Mouse (Mus musculus): ENCODE measurements around the gene Ank3. TPM values are rescaled to one million over a fixed set of nuclear protein-coding genes. Genes with fewer than 3 reads are reported as not detected.

Ank3 gene
- polyA plus RNA-seq, 1 experiment from 2014 or later: 22.5 TPM

- H3K27me3 ChIP-seq (replicated peaks; ENCODE audit: control insufficient read depth, insufficient read depth, low read length): no peaks in the 10 kb centered on the region
- no peak overlapping the region for H3K27ac ChIP-seq (replicated peaks; ENCODE audit: low read depth, low read length)
- no peak overlapping the region for H3K4me2 ChIP-seq (ENCODE audit: low read depth, low read length)
- no peaks in the 10 kb centered on the region for H3K36me3 ChIP-seq (ENCODE audit: control insufficient read depth, insufficient read depth, low read length)
- H3K4me3 ChIP-seq (ENCODE audit: low read depth, low read length): no peak overlapping the region
- no peak for ATAC-seq (ENCODE audit: low read depth)
- WGBS: 91% methylated on average over 3 of the region's 3 CpGs
- H3K4me1 ChIP-seq (ENCODE audit: control insufficient read depth, insufficient read depth, low read length): no peaks in the 10 kb centered on the region
- no peaks in the 10 kb centered on the region for H3K9me3 ChIP-seq (ENCODE audit: control insufficient read depth, low read length)
- H3K9ac ChIP-seq (ENCODE audit: low read depth, low read length): no peak overlapping the region
- DNase-seq (ENCODE audit: low spot score): no peak
Measured at GRCm38 (mm10) chr10:69542439-69542838, 143.9 kb downstream of the Ank3 start.

DNA sequence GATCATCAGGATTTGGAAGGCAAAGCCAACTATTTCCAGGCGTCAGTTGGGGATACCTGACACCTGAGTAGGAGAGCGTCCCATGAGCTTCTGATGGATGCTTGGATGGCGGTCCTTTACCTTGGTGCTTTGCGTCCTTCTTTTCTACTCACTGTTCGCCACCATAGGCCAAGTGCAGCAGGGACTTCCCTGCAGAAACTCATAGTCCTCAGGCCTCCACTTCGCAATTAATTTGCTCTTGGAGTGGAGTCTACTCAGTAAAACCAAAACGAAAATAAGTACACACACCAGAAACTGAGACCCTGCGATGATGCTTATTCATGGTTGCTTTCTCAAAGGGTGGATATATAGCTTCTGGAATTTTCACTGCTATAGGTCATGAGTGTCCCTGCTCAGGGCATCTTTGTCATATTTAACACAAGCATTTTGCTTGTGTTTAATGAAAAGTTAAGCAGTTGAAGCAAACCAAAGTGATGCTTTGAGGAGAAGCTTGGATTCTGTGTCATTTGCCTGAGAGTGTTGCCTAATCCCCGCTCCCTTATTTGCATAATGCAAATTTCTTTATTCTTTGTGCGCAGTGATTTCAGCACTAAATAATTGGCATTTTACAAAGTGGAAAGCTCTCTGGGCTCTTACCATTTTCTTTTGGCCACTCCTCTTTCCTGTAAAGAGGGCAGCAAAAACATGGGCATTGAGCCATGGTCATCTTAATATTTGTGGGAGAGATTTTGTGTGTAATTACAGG, 145.5 kb downstream of the Ank3 start:
- Histone ChIP-seq H3K4me3 (ENCODE audit: low read depth, low read length) (no peak overlapping the region), H3K9me3 (ENCODE audit: control insufficient read depth, low read length) (no peaks in the 10 kb centered on the region), H3K4me1 (ENCODE audit: control insufficient read depth, insufficient read depth, low read length) (no peaks in the 10 kb centered on the region), H3K9ac (ENCODE audit: low read depth, low read length) (no peak overlapping the region), H3K4me2 (ENCODE audit: low read depth, low read length) (no peak overlapping the region), H3K27me3 (replicated peaks; ENCODE audit: control insufficient read depth, insufficient read depth, low read length) (no peaks in the 10 kb centered on the region), H3K36me3 (ENCODE audit: control insufficient read depth, insufficient read depth, low read length) (no peaks in the 10 kb centered on the region), H3K27ac (replicated peaks; ENCODE audit: low read depth, low read length) (no peak overlapping the region)
- 93% methylated on average over 10 of the region's 10 CpGs for WGBS
- DNase-seq (ENCODE audit: low spot score) (no peak), ATAC-seq (ENCODE audit: low read depth) (no peak)

- Histone ChIP-seq H3K9me3 (ENCODE audit: control insufficient read depth, low read length) (no peaks in the 10 kb centered on the region), H3K4me2 (ENCODE audit: low read depth, low read length) (no peak overlapping the region), H3K27me3 (replicated peaks; ENCODE audit: control insufficient read depth, insufficient read depth, low read length) (no peaks in the 10 kb centered on the region), H3K4me3 (ENCODE audit: low read depth, low read length) (no peak overlapping the region), H3K4me1 (ENCODE audit: control insufficient read depth, insufficient read depth, low read length) (no peaks in the 10 kb centered on the region), H3K27ac (replicated peaks; ENCODE audit: low read depth, low read length) (no peak overlapping the region), H3K36me3 (ENCODE audit: control insufficient read depth, insufficient read depth, low read length) (no peaks in the 10 kb centered on the region), H3K9ac (ENCODE audit: low read depth, low read length) (no peak overlapping the region)
- no peak for DNase-seq (ENCODE audit: low spot score)
- 91% methylated on average over 7 of the region's 7 CpGs for WGBS
- no peak for ATAC-seq (ENCODE audit: low read depth)
Measured at GRCm38 (mm10) chr10:69544653-69545052, 146.1 kb downstream of the Ank3 start.

DNA sequence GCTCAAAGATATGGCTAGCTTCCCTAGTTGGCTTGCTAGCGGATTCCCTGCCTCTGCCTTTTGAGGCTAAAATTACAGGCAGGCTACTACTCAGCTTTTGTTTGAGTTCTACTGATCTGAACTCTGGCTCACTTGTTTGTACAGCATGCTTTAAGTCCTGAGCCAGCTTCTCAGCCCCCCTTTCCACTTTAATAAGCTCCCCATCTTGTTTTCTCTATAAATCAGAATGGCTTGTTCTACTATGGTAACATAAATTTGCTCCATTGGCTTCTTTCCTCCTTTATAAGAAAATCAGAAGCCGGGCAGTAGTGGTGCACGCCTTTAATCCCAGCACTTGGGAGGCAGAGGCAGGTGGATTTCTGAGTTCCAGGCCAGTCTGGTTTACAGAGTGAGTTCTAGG, 147.4 kb downstream of the Ank3 start:
- no peak overlapping the region for H3K27ac ChIP-seq (replicated peaks; ENCODE audit: low read depth, low read length)
- no peaks in the 10 kb centered on the region for H3K4me1 ChIP-seq (ENCODE audit: control insufficient read depth, insufficient read depth, low read length)
- no peak overlapping the region for H3K4me3 ChIP-seq (ENCODE audit: low read depth, low read length)
- H3K27me3 ChIP-seq (replicated peaks; ENCODE audit: control insufficient read depth, insufficient read depth, low read length): no peaks in the 10 kb centered on the region
- 75% methylated on average over 3 of the region's 3 CpGs for WGBS
- no peaks in the 10 kb centered on the region for H3K36me3 ChIP-seq (ENCODE audit: control insufficient read depth, insufficient read depth, low read length)
- no peak overlapping the region for H3K9ac ChIP-seq (ENCODE audit: low read depth, low read length)
- no peak overlapping the region for H3K4me2 ChIP-seq (ENCODE audit: low read depth, low read length)
- ATAC-seq (ENCODE audit: low read depth) (no peak), DNase-seq (ENCODE audit: low spot score) (no peak)
- H3K9me3 ChIP-seq (ENCODE audit: control insufficient read depth, low read length): no peaks in the 10 kb centered on the region

- H3K4me2 ChIP-seq (ENCODE audit: low read depth, low read length): no peak overlapping the region
Measured at GRCm38 (mm10) chr10:69546643-69547042, 148.1 kb downstream of the Ank3 start.

GRCm38 (mm10) chr10:69548771-69549170, 150.2 kb downstream of the Ank3 start:
- H3K4me3 ChIP-seq (ENCODE audit: low read depth, low read length): no peak overlapping the region
- 92% methylated on average over 3 of the region's 3 CpGs for WGBS
- H3K4me1 ChIP-seq (ENCODE audit: control insufficient read depth, insufficient read depth, low read length): no peaks in the 10 kb centered on the region
- H3K27ac ChIP-seq (replicated peaks; ENCODE audit: low read depth, low read length): no peak overlapping the region
- ATAC-seq (ENCODE audit: low read depth): no peak
- H3K27me3 ChIP-seq (replicated peaks; ENCODE audit: control insufficient read depth, insufficient read depth, low read length): no peaks in the 10 kb centered on the region
- no peak overlapping the region for H3K9ac ChIP-seq (ENCODE audit: low read depth, low read length)
- DNase-seq (ENCODE audit: low spot score): no peak
- H3K4me2 ChIP-seq (ENCODE audit: low read depth, low read length): no peak overlapping the region
- H3K36me3 ChIP-seq (ENCODE audit: control insufficient read depth, insufficient read depth, low read length): no peaks in the 10 kb centered on the region
- H3K9me3 ChIP-seq (ENCODE audit: control insufficient read depth, low read length): no peaks in the 10 kb centered on the region

More at GRCm38 (mm10) chr10:69546643-69547042, 148.1 kb downstream of the Ank3 start:
- 52% methylated on average over 6 of the region's 6 CpGs for WGBS
- DNase-seq (ENCODE audit: low spot score) (peak; percentile 22), ATAC-seq (ENCODE audit: low read depth) (peak; percentile 57; the same call in 1 of the 2 replicates)
- H3K4me1 ChIP-seq (ENCODE audit: control insufficient read depth, insufficient read depth, low read length): no peaks in the 10 kb centered on the region
- H3K4me3 ChIP-seq (ENCODE audit: low read depth, low read length): no peak overlapping the region
- H3K36me3 ChIP-seq (ENCODE audit: control insufficient read depth, insufficient read depth, low read length): no peaks in the 10 kb centered on the region
- H3K27ac ChIP-seq (replicated peaks; ENCODE audit: low read depth, low read length): no peak overlapping the region
- H3K9me3 ChIP-seq (ENCODE audit: control insufficient read depth, low read length): no peaks in the 10 kb centered on the region
- no peaks in the 10 kb centered on the region for H3K27me3 ChIP-seq (replicated peaks; ENCODE audit: control insufficient read depth, insufficient read depth, low read length)
- H3K9ac ChIP-seq (ENCODE audit: low read depth, low read length): no peak overlapping the region

GRCm38 (mm10) chr10:69549221-69549620, 150.6 kb downstream of the Ank3 start:
- no peak overlapping the region for H3K27ac ChIP-seq (replicated peaks; ENCODE audit: low read depth, low read length)
- H3K4me3 ChIP-seq (ENCODE audit: low read depth, low read length): no peak overlapping the region
- H3K36me3 ChIP-seq (ENCODE audit: control insufficient read depth, insufficient read depth, low read length): no peaks in the 10 kb centered on the region
- DNase-seq (ENCODE audit: low spot score) (no peak), ATAC-seq (ENCODE audit: low read depth) (no peak)
- WGBS: 93% methylated on average over 4 of the region's 4 CpGs
- no peak overlapping the region for H3K4me2 ChIP-seq (ENCODE audit: low read depth, low read length)
- no peaks in the 10 kb centered on the region for H3K27me3 ChIP-seq (replicated peaks; ENCODE audit: control insufficient read depth, insufficient read depth, low read length)
- no peaks in the 10 kb centered on the region for H3K9me3 ChIP-seq (ENCODE audit: control insufficient read depth, low read length)
- no peak overlapping the region for H3K9ac ChIP-seq (ENCODE audit: low read depth, low read length)
- no peaks in the 10 kb centered on the region for H3K4me1 ChIP-seq (ENCODE audit: control insufficient read depth, insufficient read depth, low read length)

DNA sequence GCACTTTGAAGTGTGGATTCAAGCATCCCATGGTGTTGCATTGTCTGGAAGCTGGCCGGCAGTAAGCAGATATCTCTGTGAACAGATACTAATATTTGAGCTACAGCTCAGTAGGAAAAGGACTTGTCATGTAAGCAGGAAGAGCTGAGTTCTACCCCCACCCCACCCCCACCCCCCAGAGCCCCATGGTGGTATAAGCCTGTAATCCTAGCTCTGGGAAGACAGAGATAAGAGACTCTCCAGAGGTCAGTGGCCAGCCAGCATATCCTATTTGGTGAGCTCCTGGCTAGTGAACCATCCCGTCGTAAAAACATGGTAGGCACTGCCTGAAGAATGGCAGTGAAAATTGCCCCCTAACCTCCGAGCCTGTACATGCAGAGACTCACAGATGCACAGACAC, 152.3 kb downstream of the Ank3 start:
- H3K9ac ChIP-seq (ENCODE audit: low read depth, low read length): no peak overlapping the region
- no peaks in the 10 kb centered on the region for H3K4me1 ChIP-seq (ENCODE audit: control insufficient read depth, insufficient read depth, low read length)
- H3K4me2 ChIP-seq (ENCODE audit: low read depth, low read length): no peak overlapping the region
- no peaks in the 10 kb centered on the region for H3K9me3 ChIP-seq (ENCODE audit: control insufficient read depth, low read length)
- ATAC-seq (ENCODE audit: low read depth) (no peak), DNase-seq (ENCODE audit: low spot score) (no peak)
- no peak overlapping the region for H3K27ac ChIP-seq (replicated peaks; ENCODE audit: low read depth, low read length)
- H3K27me3 ChIP-seq (replicated peaks; ENCODE audit: control insufficient read depth, insufficient read depth, low read length): no peaks in the 10 kb centered on the region
- 66% methylated on average over 4 of the region's 4 CpGs for WGBS
- no peaks in the 10 kb centered on the region for H3K36me3 ChIP-seq (ENCODE audit: control insufficient read depth, insufficient read depth, low read length)
- no peak overlapping the region for H3K4me3 ChIP-seq (ENCODE audit: low read depth, low read length)

DNA sequence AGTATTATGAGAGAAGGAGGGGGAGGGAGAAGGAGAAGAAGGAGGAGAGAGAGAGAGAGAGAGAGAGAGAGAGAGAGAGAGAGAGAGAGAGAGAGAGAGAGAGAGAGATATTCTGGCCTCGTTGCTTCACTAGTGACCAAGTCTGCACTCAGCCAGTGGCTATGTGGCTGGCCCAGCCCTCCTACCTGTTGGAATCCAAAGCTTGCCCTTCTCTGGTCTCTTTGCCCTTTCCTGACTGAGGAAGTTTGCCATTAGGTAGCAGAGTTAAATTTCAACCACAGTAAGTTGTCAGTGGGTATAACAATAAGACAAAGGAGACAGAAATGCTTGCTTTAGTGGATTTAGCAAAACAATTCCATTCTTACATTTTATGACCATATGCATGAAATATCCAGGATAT, 154.5 kb downstream of the Ank3 start:
- DNase-seq (ENCODE audit: low spot score): no peak
- Histone ChIP-seq H3K27ac (replicated peaks; ENCODE audit: low read depth, low read length) (no peak overlapping the region), H3K4me1 (ENCODE audit: control insufficient read depth, insufficient read depth, low read length) (no peaks in the 10 kb centered on the region), H3K9ac (ENCODE audit: low read depth, low read length) (no peak overlapping the region), H3K4me3 (ENCODE audit: low read depth, low read length) (no peak overlapping the region), H3K4me2 (ENCODE audit: low read depth, low read length) (no peak overlapping the region), H3K9me3 (ENCODE audit: control insufficient read depth, low read length) (no peaks in the 10 kb centered on the region), H3K27me3 (replicated peaks; ENCODE audit: control insufficient read depth, insufficient read depth, low read length) (no peaks in the 10 kb centered on the region), H3K36me3 (ENCODE audit: control insufficient read depth, insufficient read depth, low read length) (no peaks in the 10 kb centered on the region)
- 20% methylated on average over 1 of the region's 1 CpGs for WGBS
- no peak for ATAC-seq (ENCODE audit: low read depth)

Measured in embryonic facial prominence, embryonic 14.5 days (tissue).